Mouse (Mus musculus) left cerebral cortex, adult 2 months (tissue): Measurements from ENCODE around the gene Lipn. TPM values are rescaled to one million over a fixed set of nuclear protein-coding genes. Genes with fewer than 3 reads are reported as not detected.

Source experiments
- DNase-seq, 2 experiments: peaks; one replicate each; pipeline ENCODE4 v3.0.0; 2021 to 2022; ENCODE audit warnings: low spot score in 2 of 2, mixed read lengths in 1 of 2; ENCODE audit errors: extremely low spot score in 1 of 2
- H3K27ac ChIP-seq: fragments of 200-600 bp; 2 replicates; pipeline ENCODE4 v1.8.1; 2022
- H3K4me3 ChIP-seq: fragments of 200-600 bp; 2 replicates; pipeline ENCODE4 v1.8.1; 2022
- CTCF ChIP-seq: fragments of 200-600 bp; IDR thresholded peaks from 2 replicates; pipeline ENCODE4 v1.8.1; 2022; ENCODE audit warnings: antibody characterized with exemption, mild to moderate bottlenecking, moderate library complexity
- intact Hi-C: fragments of 180-260 bp; cut with DNase I; formaldehyde crosslinking; loops from one replicate; pipeline ENCODE4 v1.15.1; 2025
- microRNA-seq, 2 experiments: library from miRNA; unstranded; fragments of <30 nt; microRNA quantifications; one replicate each; pipeline ENCODE4 v1.2.0; 2021
- total RNA-seq, 2 experiments: library from RNA; stranded (reverse); gene quantifications; 2 replicates each; pipeline ENCODE4 v1.2.3; 2021

Gene Lipn
- total RNA-seq, 2 experiments from 2014 or later, result not detected

DNA sequence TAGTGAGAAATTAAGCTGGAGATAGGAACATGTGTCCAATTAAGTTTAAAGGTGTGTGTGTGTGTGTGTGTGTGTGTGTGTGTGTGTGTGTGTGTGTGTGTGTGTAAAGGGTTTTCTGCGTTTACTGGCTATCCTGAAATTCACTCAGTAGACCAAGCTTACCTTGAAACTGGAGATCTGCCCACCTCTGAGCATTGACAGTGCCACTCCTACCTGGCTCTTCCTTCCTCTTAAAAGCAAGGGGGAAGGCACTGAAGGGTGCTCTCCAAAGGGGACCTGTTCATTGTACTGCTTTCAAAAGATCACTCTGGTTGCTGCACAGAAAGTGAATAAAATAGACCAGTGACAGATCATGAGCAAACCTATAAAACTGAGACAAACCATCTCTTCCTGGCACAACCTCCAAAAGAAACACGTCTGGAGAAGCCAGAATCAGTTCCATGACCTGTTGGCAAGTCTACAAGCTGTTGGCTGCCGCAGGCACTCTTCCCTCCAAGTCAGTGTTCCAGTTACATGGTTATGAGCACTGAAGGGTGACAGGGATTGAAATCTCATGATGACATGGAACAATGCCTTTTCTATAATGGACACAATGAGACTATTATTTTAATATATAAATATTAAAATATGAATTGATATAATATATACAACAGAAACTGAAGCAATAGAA, 22.0 kb downstream of the Lipn start:
- Histone ChIP-seq H3K27ac (no peak overlapping the region), H3K4me3 (no peak overlapping the region)
- no peak for DNase-seq
- intact Hi-C loops, result no loop called here
- TF ChIP-seq CTCF, result no peak

GRCm38 (mm10) chr19:34095381-34095780, 28.2 kb downstream of the Lipn start:
- intact Hi-C loops, result no loop called here
- DNase-seq, result no peak
- no peak overlapping the region for H3K4me3 ChIP-seq
- no peak for TF ChIP-seq CTCF
- no peak overlapping the region for H3K27ac ChIP-seq

- intact Hi-C loops, result no loop called here
- TF ChIP-seq CTCF, result no peak
- no peak overlapping the region for H3K27ac ChIP-seq
These were observed 29.1 kb downstream of the Lipn start for GRCm38 (mm10) chr19:34096228-34096627.

GRCm38 (mm10) chr19:34100633-34101032, 33.5 kb downstream of the Lipn start, which contains the start of gene Lipm:
Gene Lipm (plus strand): TSS chr19:34100933.
- Histone ChIP-seq H3K4me3 (no peak within 1 kb of the TSS), H3K27ac (no peak within 1 kb of the TSS)
- intact Hi-C loops, result no loop called here
- TF ChIP-seq CTCF, result no peak
- no peak for DNase-seq

More at GRCm38 (mm10) chr19:34096228-34096627, 29.1 kb downstream of the Lipn start:
- DNase-seq, result no peak
- no peak overlapping the region for H3K4me3 ChIP-seq

DNA sequence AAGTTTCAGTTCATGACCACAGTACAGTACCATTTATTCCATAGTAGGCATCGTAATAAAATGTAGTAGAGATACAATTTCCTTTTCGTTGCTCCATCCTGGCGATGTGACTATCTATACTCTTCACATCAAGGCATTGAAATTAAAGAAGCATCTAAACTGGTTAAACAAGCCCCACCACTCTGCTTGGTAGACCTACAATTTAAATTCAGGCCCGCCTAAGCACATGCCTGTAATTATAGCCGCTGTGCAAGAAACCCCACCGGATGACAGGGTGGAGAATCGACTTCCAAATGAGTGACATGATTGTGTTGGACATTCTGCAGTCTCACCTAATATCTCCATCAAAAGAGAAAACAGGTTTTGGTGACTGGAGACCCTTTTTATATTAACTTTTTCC, 34.7 kb downstream of the Lipn start:
- Histone ChIP-seq H3K27ac (no peak overlapping the region), H3K4me3 (no peak overlapping the region)
- TF ChIP-seq CTCF, result no peak
- intact Hi-C loops, result no loop called here
- DNase-seq, result no peak

DNA sequence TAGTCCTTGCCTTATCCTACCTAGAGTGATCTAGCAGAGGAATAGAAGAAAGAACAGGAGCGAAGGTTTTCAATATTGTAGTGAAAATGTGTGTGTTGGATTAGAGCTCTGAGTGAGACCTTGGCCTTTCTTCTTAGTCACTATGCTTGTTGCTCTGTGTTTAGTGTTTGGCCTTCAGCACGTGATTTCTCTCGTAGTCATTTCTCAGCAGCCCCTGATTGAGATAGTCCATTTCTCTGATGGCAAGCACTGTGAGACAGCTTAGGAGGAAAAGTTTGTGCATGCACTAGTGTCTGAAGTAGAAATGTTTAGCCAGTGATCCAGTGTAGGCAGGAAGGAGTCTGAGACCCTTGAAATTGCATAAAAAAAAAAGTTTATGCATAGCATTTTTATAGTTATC, 37.7 kb downstream of the Lipn start:
- no peak for DNase-seq
- no peak overlapping the region for H3K4me3 ChIP-seq
- H3K27ac ChIP-seq, result no peak overlapping the region
- no peak for TF ChIP-seq CTCF
- intact Hi-C loops, result no loop called here

DNA sequence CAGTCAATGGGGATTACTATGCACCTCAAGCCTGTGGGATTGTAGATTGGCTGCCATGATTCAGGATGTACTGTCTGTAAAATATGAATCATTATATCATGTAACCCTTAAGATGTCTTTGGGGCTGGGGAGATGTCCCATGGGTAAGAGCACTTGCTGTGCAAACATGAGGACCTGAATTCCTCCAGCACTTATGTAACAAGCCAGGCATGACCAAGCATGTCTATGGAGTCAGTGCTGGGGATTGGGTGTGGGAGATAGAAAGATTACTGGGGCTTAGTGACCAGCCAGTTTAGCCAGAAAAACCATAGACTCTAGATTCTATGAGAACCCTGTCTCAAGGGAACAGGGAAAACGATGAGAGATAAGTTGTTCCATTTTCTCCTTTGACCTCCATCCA, 51.9 kb downstream of the Lipn start:
- Histone ChIP-seq H3K27ac (no peak overlapping the region), H3K4me3 (no peak overlapping the region)
- intact Hi-C loops, result no loop called here
- TF ChIP-seq CTCF, result no peak
- no peak for DNase-seq

DNA sequence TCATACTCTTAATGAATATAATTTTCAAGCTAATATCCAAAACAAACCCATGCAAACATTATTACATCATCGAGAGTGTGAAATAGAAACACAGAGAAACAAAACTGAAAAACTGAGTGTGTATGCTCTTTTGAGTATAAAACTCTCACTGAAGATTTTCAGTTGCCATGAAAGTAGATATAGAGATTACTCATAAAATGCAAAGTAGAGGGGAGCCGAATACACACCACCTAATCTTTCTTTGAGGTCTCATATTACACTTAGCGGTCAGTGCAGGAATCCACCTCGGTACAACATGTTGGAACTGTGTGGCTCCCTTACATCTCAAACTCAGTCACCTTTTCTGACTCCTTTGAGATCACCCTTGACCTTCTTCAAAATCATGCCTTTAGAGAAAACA, 52.5 kb downstream of the Lipn start:
- intact Hi-C loops, result no loop called here
- no peak for TF ChIP-seq CTCF
- no peak for DNase-seq
- Histone ChIP-seq H3K27ac (no peak overlapping the region), H3K4me3 (no peak overlapping the region)

- DNase-seq, result no peak
- Histone ChIP-seq H3K27ac (no peak overlapping the region), H3K4me3 (no peak overlapping the region)
- intact Hi-C loops, result no loop called here
- TF ChIP-seq CTCF, result no peak
These were observed 53.1 kb downstream of the Lipn start for GRCm38 (mm10) chr19:34120107-34120731.

Small RNA genes lying within 50 kb of the gene (microRNA-seq; reads per million reads assigned to microRNA genes)
- 0 reads per million in 2 experiments for gene Gm23334

Other genes starting within 250 kb of the Lipn start
- not detected for gene Lipf, start 106.2 kb upstream of the Lipn start, total RNA-seq
- not detected for gene Lipk, start 59.1 kb upstream of the Lipn start, total RNA-seq
- gene Lipm, start 33.6 kb downstream of the Lipn start, total RNA-seq, result under 1 TPM in 1 of 2 experiments, not detected in 1; 0.12 TPM
- gene Ankrd22, start 98.7 kb downstream of the Lipn start, total RNA-seq, result not detected
- gene Stambpl1, start 124.9 kb downstream of the Lipn start, total RNA-seq, result 10 to 100 TPM; 18.5 to 21.6 TPM
- 10 to 100 TPM; 11.2 to 16.5 TPM for gene Acta2, start 188.2 kb downstream of the Lipn start, total RNA-seq
- gene Fas, start 223.3 kb downstream of the Lipn start, total RNA-seq, result 1 to 10 TPM in 1 of 2 experiments, under 1 TPM in 1; 0.84 to 2.3 TPM